Mouse (Mus musculus): Measurements from ENCODE around the gene Rps23. TPM values are rescaled to one million over a fixed set of nuclear protein-coding genes. Genes with fewer than 3 reads are reported as not detected.

Rps23 gene
- polyA plus RNA-seq, 1 experiment = 1,782 TPM

DNA sequence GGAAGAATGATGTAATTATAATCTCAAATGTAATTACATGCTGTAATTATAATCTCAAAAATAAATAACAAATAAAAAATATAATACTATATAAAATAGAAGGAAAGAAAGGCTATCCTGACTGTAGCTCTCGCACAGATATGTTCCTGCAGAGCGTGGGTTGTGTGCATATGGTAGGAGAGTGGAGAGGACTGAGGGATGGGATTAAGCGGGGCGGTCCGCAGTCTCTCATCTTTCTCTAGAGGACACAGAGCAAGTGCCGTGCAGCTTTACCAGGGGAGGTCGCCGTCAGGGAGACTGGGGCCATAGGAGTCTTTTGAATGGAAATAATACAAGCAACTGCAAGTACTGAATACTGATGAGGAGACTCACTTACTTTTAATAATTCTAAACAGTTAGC, 37.8 kb downstream of the Rps23 start:
- no peaks in the 10 kb centered on the region for H3K27me3 ChIP-seq (ENCODE audit: control insufficient read depth, insufficient read depth, insufficient read length)
- no peak overlapping the region for H3K4me3 ChIP-seq
- H3ac ChIP-seq (ENCODE audit: control insufficient read depth, insufficient read length) = no peak overlapping the region
- no peaks in the 10 kb centered on the region for H3K79me2 ChIP-seq (ENCODE audit: control insufficient read depth, insufficient read depth)
- H3K4me2 ChIP-seq (ENCODE audit: low read depth) = no peak overlapping the region
- no peak for TF ChIP-seq MAX (IDR thresholded peaks at IDR 0.05; ENCODE audit: low read depth)
- TF ChIP-seq POLR2A (IDR thresholded peaks at IDR 0.05; ENCODE audit: insufficient read length, low read depth) = no peak
- TF ChIP-seq TCF12 (IDR thresholded peaks at IDR 0.05; ENCODE audit: insufficient read depth, poor library complexity, severe bottlenecking) = no peak
- no peak for TF ChIP-seq SRF (IDR thresholded peaks at IDR 0.05; ENCODE audit: control insufficient read depth, insufficient read length, low read depth)
- TF ChIP-seq E2F4 (IDR thresholded peaks at IDR 0.05; ENCODE audit: insufficient read depth) = no peak
- no peak for TF ChIP-seq TCF3 (IDR thresholded peaks at IDR 0.05; ENCODE audit: insufficient read length, low read depth)
- no peak for TF ChIP-seq USF1 (IDR thresholded peaks at IDR 0.05; ENCODE audit: low read depth)
- no peak for TF ChIP-seq CEBPB (IDR thresholded peaks at IDR 0.05; ENCODE audit: insufficient read depth, poor library complexity, severe bottlenecking)
- TF ChIP-seq MYOD1 (IDR thresholded peaks at IDR 0.05; ENCODE audit: control insufficient read depth in 1 of 3, insufficient read length in 2 of 3, low read depth in 2 of 3) = no peak
- no peak for TF ChIP-seq MYOG (IDR thresholded peaks at IDR 0.05; ENCODE audit: control insufficient read depth in 1 of 3, insufficient read depth in 1 of 3, insufficient read length in 2 of 3, low read depth in 2 of 3)
- TF ChIP-seq POLR2AphosphoS2 (IDR thresholded peaks at IDR 0.05; ENCODE audit: insufficient read length, low read depth) = no peak
- TF ChIP-seq REST (IDR thresholded peaks at IDR 0.05; ENCODE audit: insufficient read depth, insufficient read length) = no peak
- H3K36me3 ChIP-seq (ENCODE audit: control insufficient read depth, insufficient read depth) = no peaks in the 10 kb centered on the region

DNA sequence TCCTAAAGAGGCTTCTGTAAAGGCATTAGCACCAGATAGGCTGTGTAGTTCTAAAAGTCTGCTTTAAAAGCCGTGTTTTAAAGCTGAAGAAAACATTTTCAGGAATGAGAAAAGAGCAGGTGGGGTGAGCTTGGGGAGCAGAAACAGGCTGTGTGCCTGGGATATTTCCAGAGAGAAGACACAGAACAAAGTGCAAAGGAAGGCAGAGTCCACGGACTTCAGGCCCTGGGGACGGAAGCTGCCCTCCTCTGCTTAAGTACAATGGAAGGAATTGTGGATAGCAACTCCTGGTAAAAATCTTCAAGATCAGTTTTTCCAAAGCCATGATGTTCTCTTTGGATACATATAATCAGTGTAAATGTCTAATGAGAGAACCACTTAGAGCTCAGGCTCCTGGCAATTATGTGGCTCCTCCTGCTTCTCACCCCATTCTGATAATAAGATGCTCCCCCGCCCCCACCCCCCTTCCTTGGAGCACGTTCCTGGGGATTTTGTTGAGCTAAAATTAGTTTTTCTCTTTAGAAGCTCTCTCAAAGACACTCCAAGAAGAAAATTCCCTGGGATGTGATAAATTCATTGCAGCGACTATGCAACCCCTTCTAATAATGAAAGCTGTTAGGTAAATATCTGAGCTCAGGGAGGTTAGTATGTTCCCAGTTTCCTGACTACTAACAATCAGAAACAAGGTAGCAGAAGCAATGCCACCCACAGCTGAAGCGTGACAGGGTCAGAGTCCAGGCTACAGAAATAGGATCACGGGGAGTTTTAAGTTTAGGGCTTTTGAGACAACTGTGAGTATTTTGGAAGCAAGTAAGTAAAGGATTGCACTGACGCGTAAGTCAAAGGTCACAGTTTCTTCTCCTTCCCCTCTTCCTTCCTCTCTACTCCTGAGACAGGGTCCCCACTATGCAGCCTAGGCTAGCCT, 40.3 kb downstream of the Rps23 start:
- no peak overlapping the region for H3K4me3 ChIP-seq
- H3K79me2 ChIP-seq (ENCODE audit: control insufficient read depth, insufficient read depth) = no peaks in the 10 kb centered on the region
- no peak overlapping the region for H3ac ChIP-seq (ENCODE audit: control insufficient read depth, insufficient read length)
- no peak for TF ChIP-seq TCF12 (IDR thresholded peaks at IDR 0.05; ENCODE audit: insufficient read depth, poor library complexity, severe bottlenecking)
- no peak for TF ChIP-seq POLR2AphosphoS2 (IDR thresholded peaks at IDR 0.05; ENCODE audit: insufficient read length, low read depth)
- TF ChIP-seq MYOG (IDR thresholded peaks at IDR 0.05; ENCODE audit: control insufficient read depth in 1 of 3, insufficient read depth in 1 of 3, insufficient read length in 2 of 3, low read depth in 2 of 3) = no peak
- TF ChIP-seq USF1 (IDR thresholded peaks at IDR 0.05; ENCODE audit: low read depth) = no peak
- TF ChIP-seq MYOD1 (IDR thresholded peaks at IDR 0.05; ENCODE audit: control insufficient read depth in 1 of 3, insufficient read length in 2 of 3, low read depth in 2 of 3) = no peak
- TF ChIP-seq TCF3 (IDR thresholded peaks at IDR 0.05; ENCODE audit: insufficient read length, low read depth) = no peak
- TF ChIP-seq MAX (IDR thresholded peaks at IDR 0.05; ENCODE audit: low read depth) = no peak
- no peak for TF ChIP-seq CEBPB (IDR thresholded peaks at IDR 0.05; ENCODE audit: insufficient read depth, poor library complexity, severe bottlenecking)
- no peak for TF ChIP-seq REST (IDR thresholded peaks at IDR 0.05; ENCODE audit: insufficient read depth, insufficient read length)
- no peak for TF ChIP-seq POLR2A (IDR thresholded peaks at IDR 0.05; ENCODE audit: insufficient read length, low read depth)
- no peak for TF ChIP-seq SRF (IDR thresholded peaks at IDR 0.05; ENCODE audit: control insufficient read depth, insufficient read length, low read depth)
- TF ChIP-seq E2F4 (IDR thresholded peaks at IDR 0.05; ENCODE audit: insufficient read depth) = no peak
- H3K27me3 ChIP-seq (ENCODE audit: control insufficient read depth, insufficient read depth, insufficient read length) = no peaks in the 10 kb centered on the region
- H3K36me3 ChIP-seq (ENCODE audit: control insufficient read depth, insufficient read depth) = no peaks in the 10 kb centered on the region
- H3K4me2 ChIP-seq (ENCODE audit: low read depth) = no peak overlapping the region

DNA sequence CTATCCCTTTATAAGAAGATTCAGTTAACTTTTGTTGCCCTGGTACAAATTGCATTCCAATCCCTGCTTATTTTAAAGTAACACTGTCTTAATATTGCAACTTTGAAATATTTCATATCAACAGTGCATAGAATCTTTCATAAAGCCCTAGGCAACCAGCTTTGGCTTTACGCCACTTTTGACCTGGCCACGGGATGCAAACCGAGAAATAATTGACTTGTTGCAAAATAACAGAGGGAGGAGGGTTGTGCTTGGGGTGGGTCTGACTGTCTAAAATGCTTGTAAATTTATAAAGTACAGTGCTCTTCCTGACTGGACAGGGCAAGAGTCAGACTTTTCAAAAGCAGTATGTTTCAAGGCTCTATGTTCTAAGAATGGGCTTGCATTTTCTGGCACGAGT, 41.8 kb downstream of the Rps23 start:
- Histone ChIP-seq H3K36me3 (ENCODE audit: control insufficient read depth, insufficient read depth) (no peaks in the 10 kb centered on the region), H3K4me2 (ENCODE audit: low read depth) (no peak overlapping the region), H3K4me3 (no peak overlapping the region), H3K79me2 (ENCODE audit: control insufficient read depth, insufficient read depth) (no peaks in the 10 kb centered on the region), H3K27me3 (ENCODE audit: control insufficient read depth, insufficient read depth, insufficient read length) (no peaks in the 10 kb centered on the region), H3ac (ENCODE audit: control insufficient read depth, insufficient read length) (no peak overlapping the region)
- TF ChIP-seq TCF12 (IDR thresholded peaks at IDR 0.05; ENCODE audit: insufficient read depth, poor library complexity, severe bottlenecking) = no peak
- TF ChIP-seq SRF (IDR thresholded peaks at IDR 0.05; ENCODE audit: control insufficient read depth, insufficient read length, low read depth) = no peak
- TF ChIP-seq USF1 (IDR thresholded peaks at IDR 0.05; ENCODE audit: low read depth) = no peak
- TF ChIP-seq TCF3 (IDR thresholded peaks at IDR 0.05; ENCODE audit: insufficient read length, low read depth) = no peak
- TF ChIP-seq POLR2A (IDR thresholded peaks at IDR 0.05; ENCODE audit: insufficient read length, low read depth) = no peak
- TF ChIP-seq REST (IDR thresholded peaks at IDR 0.05; ENCODE audit: insufficient read depth, insufficient read length) = no peak
- TF ChIP-seq CEBPB (IDR thresholded peaks at IDR 0.05; ENCODE audit: insufficient read depth, poor library complexity, severe bottlenecking) = no peak
- no peak for TF ChIP-seq MAX (IDR thresholded peaks at IDR 0.05; ENCODE audit: low read depth)
- TF ChIP-seq MYOG (IDR thresholded peaks at IDR 0.05; ENCODE audit: control insufficient read depth in 1 of 3, insufficient read depth in 1 of 3, insufficient read length in 2 of 3, low read depth in 2 of 3) = no peak
- TF ChIP-seq E2F4 (IDR thresholded peaks at IDR 0.05; ENCODE audit: insufficient read depth) = no peak
- TF ChIP-seq POLR2AphosphoS2 (IDR thresholded peaks at IDR 0.05; ENCODE audit: insufficient read length, low read depth) = no peak
- no peak for TF ChIP-seq MYOD1 (IDR thresholded peaks at IDR 0.05; ENCODE audit: control insufficient read depth in 1 of 3, insufficient read length in 2 of 3, low read depth in 2 of 3)

DNA sequence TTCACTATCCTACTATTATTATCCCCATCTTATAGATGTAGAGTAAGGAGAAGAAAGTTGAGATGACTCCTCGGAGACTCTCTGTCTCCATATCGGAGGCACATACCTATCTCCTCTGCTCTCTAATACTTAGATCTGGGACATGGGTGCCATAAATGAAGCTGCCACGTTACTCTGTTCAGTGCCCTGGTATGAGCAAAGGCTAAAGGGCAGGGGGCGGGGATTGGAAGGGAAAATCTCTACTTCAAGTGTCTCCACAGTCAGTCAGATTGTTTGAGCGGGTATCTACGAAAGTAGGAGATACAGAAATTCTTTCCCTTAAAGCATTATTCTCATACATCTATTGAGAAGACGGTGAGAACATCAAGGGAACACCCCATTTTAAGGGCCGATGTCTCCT, 43.2 kb downstream of the Rps23 start:
- H3K36me3 ChIP-seq (ENCODE audit: control insufficient read depth, insufficient read depth) = no peaks in the 10 kb centered on the region
- no peak overlapping the region for H3K4me3 ChIP-seq
- no peak overlapping the region for H3K4me2 ChIP-seq (ENCODE audit: low read depth)
- no peak overlapping the region for H3ac ChIP-seq (ENCODE audit: control insufficient read depth, insufficient read length)
- H3K79me2 ChIP-seq (ENCODE audit: control insufficient read depth, insufficient read depth) = no peaks in the 10 kb centered on the region
- H3K27me3 ChIP-seq (ENCODE audit: control insufficient read depth, insufficient read depth, insufficient read length) = no peaks in the 10 kb centered on the region
- TF ChIP-seq MYOG (IDR thresholded peaks at IDR 0.05; ENCODE audit: control insufficient read depth in 1 of 3, insufficient read depth in 1 of 3, insufficient read length in 2 of 3, low read depth in 2 of 3) (no peak), E2F4 (IDR thresholded peaks at IDR 0.05; ENCODE audit: insufficient read depth) (no peak), POLR2A (IDR thresholded peaks at IDR 0.05; ENCODE audit: insufficient read length, low read depth) (no peak), REST (IDR thresholded peaks at IDR 0.05; ENCODE audit: insufficient read depth, insufficient read length) (no peak), MAX (IDR thresholded peaks at IDR 0.05; ENCODE audit: low read depth) (no peak), USF1 (IDR thresholded peaks at IDR 0.05; ENCODE audit: low read depth) (no peak), SRF (IDR thresholded peaks at IDR 0.05; ENCODE audit: control insufficient read depth, insufficient read length, low read depth) (no peak), POLR2AphosphoS2 (IDR thresholded peaks at IDR 0.05; ENCODE audit: insufficient read length, low read depth) (no peak), TCF3 (IDR thresholded peaks at IDR 0.05; ENCODE audit: insufficient read length, low read depth) (no peak), MYOD1 (IDR thresholded peaks at IDR 0.05; ENCODE audit: control insufficient read depth in 1 of 3, insufficient read length in 2 of 3, low read depth in 2 of 3) (no peak), TCF12 (IDR thresholded peaks at IDR 0.05; ENCODE audit: insufficient read depth, poor library complexity, severe bottlenecking) (no peak), CEBPB (IDR thresholded peaks at IDR 0.05; ENCODE audit: insufficient read depth, poor library complexity, severe bottlenecking) (no peak)

Measured in myocyte (in vitro differentiated cells).